Mouse (Mus musculus) stomach, embryonic 14.5 days (tissue): ENCODE data around the gene Gm5767. TPM values are rescaled to one million over a fixed set of nuclear protein-coding genes. Genes with fewer than 3 reads are reported as not detected.
A peak's percentile ranks its signal among the peaks of the same experiment; 100 is the strongest.

ENCODE experiments used
- ATAC-seq: fragments of 200-750 bp; cut with Nextera tagmentation; 2 replicates; pipeline ENCODE4 v1.8.0; 2017; ENCODE audit warnings: low read depth, moderate TSS enrichment; ENCODE audit not compliant: insufficient number of reproducible peaks, insufficient read depth, low FRiP score
- H3K27ac ChIP-seq: fragments of 300-500 bp; sonication (generic); 2 replicates; pipeline ENCODE4 v1.5.1; 2014; ENCODE audit warnings: mild to moderate bottlenecking, low read length, moderate library complexity, mixed read lengths
- H3K27me3 ChIP-seq: fragments of 300-500 bp; sonication (generic); 2 replicates; pipeline ENCODE4 v1.6.1; 2014; ENCODE audit warnings: low read length, control low read depth, mixed read lengths; ENCODE audit not compliant: control insufficient read depth, insufficient read depth
- H3K36me3 ChIP-seq: fragments of 300-500 bp; sonication (generic); 2 replicates; pipeline ENCODE4 v1.6.1; 2014; ENCODE audit warnings: mild to moderate bottlenecking, control low read depth, low read length, moderate library complexity, mixed read lengths; ENCODE audit not compliant: control insufficient read depth, insufficient read depth
- H3K4me1 ChIP-seq: fragments of 300-500 bp; sonication (generic); 2 replicates; pipeline ENCODE4 v1.6.1; 2014; ENCODE audit warnings: low read length, control low read depth, mixed read lengths; ENCODE audit not compliant: control insufficient read depth, insufficient read depth
- H3K4me2 ChIP-seq: fragments of 300-500 bp; sonication (generic); replicated peaks from 2 replicates; pipeline ENCODE4 v1.6.1; 2014; ENCODE audit warnings: low read depth, low read length, control low read depth
- H3K4me3 ChIP-seq: fragments of 300-500 bp; sonication (generic); 2 replicates; pipeline ENCODE4 v1.5.1; 2014; ENCODE audit warnings: low read depth, low read length, control low read depth
- H3K9ac ChIP-seq: fragments of 300-500 bp; sonication (generic); replicated peaks from 2 replicates; pipeline ENCODE4 v1.6.1; 2014; ENCODE audit warnings: low read depth, mild to moderate bottlenecking, control low read depth, low read length, moderate library complexity, mixed read lengths
- H3K9me3 ChIP-seq: fragments of 300-500 bp; sonication (generic); 2 replicates; pipeline ENCODE4 v1.6.1; 2016; ENCODE audit warnings: low read depth, low read length, control low read depth; ENCODE audit not compliant: control insufficient read depth
- WGBS: fragments of 180-500 bp; shearing (Covaris S2); extraction: QIAGEN DNeasy Blood & Tissue Kit; methylation state at CpG from one replicate; pipeline ENCODE4 v1.1.7; 2014; 5-methylcytosine and 5-hydroxymethylcytosine counted together
- polyA plus RNA-seq: library from polyadenylated mRNA; unstranded; fragments of >200 nt; fragmentation: Nextera tagmentation; extraction: Ambion mirVana; gene quantifications from 2 replicates; pipeline ENCODE4 v1.2.1, GENCODE M21; 2014

The Gm5767 gene
- polyA plus RNA-seq = not detected in 2 replicates

GRCm38 (mm10) chr16:8680470-8680869, at the start of gene Gm5767:
Gene Gm5767, plus strand, starts transcription at chr16:8680770.
- Histone ChIP-seq H3K4me1 (no peaks in the 10 kb centered on the region), H3K9me3 (no peaks in the 10 kb centered on the region), H3K27me3 (no peaks in the 10 kb centered on the region), H3K27ac (no peak within 1 kb of the TSS), H3K4me2 (no peak within 1 kb of the TSS), H3K9ac (no peak within 1 kb of the TSS), H3K36me3 (no peaks in the 10 kb centered on the region; the same call in 1 of the 2 replicates), H3K4me3 (no peak within 1 kb of the TSS)
- ATAC-seq = no peak
- WGBS = 76% methylated on average over 5 of the region's 5 CpGs

- WGBS = 89% methylated on average over 5 of the region's 5 CpGs
- H3K27ac ChIP-seq = no peak overlapping the region
- peaks cover 10% of the 10 kb centered on the region for H3K36me3 ChIP-seq
These were observed 49.1 kb upstream of the Gm5767 start for GRCm38 (mm10) chr16:8631428-8631827.

GRCm38 (mm10) chr16:8636867-8637216, 43.7 kb upstream of the Gm5767 start:
- Histone ChIP-seq H3K4me1 (peaks cover 12% of the 10 kb centered on the region), H3K9me3 (no peaks in the 10 kb centered on the region), H3K27me3 (no peaks in the 10 kb centered on the region), H3K27ac (peak overlapping the region; percentile 68), H3K4me3 (peak overlapping the region; percentile 85), H3K4me2 (peak overlapping the region; percentile 74), H3K9ac (peak overlapping the region; percentile 75), H3K36me3 (peaks cover 10% of the 10 kb centered on the region)
- ATAC-seq = peak; percentile 21; the same call in 1 of the 2 replicates
- WGBS = under 1% methylated on average over 13 of the region's 13 CpGs

More at GRCm38 (mm10) chr16:8631428-8631827, 49.1 kb upstream of the Gm5767 start:
- Histone ChIP-seq H3K4me3 (no peak overlapping the region), H3K9ac (no peak overlapping the region), H3K27me3 (no peaks in the 10 kb centered on the region), H3K9me3 (no peaks in the 10 kb centered on the region), H3K4me2 (no peak overlapping the region), H3K4me1 (peaks cover 4% of the 10 kb centered on the region)
- ATAC-seq = no peak

- ATAC-seq = peak; percentile 91
- Histone ChIP-seq H3K9ac (peak within 1 kb of the TSS; percentile 75), H3K9me3 (no peaks in the 10 kb centered on the region), H3K4me3 (peak within 1 kb of the TSS; percentile 85), H3K36me3 (peaks cover 7% of the 10 kb centered on the region), H3K27ac (peak within 1 kb of the TSS; percentile 68), H3K4me2 (peak within 1 kb of the TSS; percentile 74), H3K27me3 (no peaks in the 10 kb centered on the region), H3K4me1 (peaks cover 12% of the 10 kb centered on the region)
- WGBS = under 1% methylated on average over 59 of the region's 59 CpGs
These were observed 43.1 kb upstream of the Gm5767 start, which contains the start of the genes Pmm2 and Tmem186 for GRCm38 (mm10) chr16:8637217-8638051. Gene Pmm2, plus strand, starts transcription at chr16:8637674. Gene Tmem186, minus strand, starts transcription at chr16:8637712.

- Histone ChIP-seq H3K27ac (peak overlapping the region; percentile 68; the same call in 1 of the 2 replicates), H3K4me1 (peaks cover 12% of the 10 kb centered on the region), H3K9ac (peak overlapping the region; percentile 75), H3K27me3 (no peaks in the 10 kb centered on the region), H3K36me3 (peaks cover 10% of the 10 kb centered on the region), H3K4me2 (peak overlapping the region; percentile 74), H3K4me3 (peak overlapping the region; percentile 85), H3K9me3 (no peaks in the 10 kb centered on the region)
- ATAC-seq = no peak
- 32% methylated on average over 7 of the region's 7 CpGs for WGBS
These were observed 42.4 kb upstream of the Gm5767 start for GRCm38 (mm10) chr16:8638131-8638530.

- H3K4me2 ChIP-seq = no peak overlapping the region
These were observed 40.9 kb upstream of the Gm5767 start for GRCm38 (mm10) chr16:8639466-8640191.

GRCm38 (mm10) chr16:8643855-8644254, 36.7 kb upstream of the Gm5767 start:
- WGBS = 73% methylated on average over 2 of the region's 2 CpGs

More at GRCm38 (mm10) chr16:8639466-8640191, 40.9 kb upstream of the Gm5767 start:
- 76% methylated on average over 11 of the region's 11 CpGs for WGBS
- Histone ChIP-seq H3K27me3 (no peaks in the 10 kb centered on the region), H3K9ac (no peak overlapping the region), H3K36me3 (peaks cover 22% of the 10 kb centered on the region), H3K9me3 (no peaks in the 10 kb centered on the region), H3K4me3 (no peak overlapping the region), H3K27ac (no peak overlapping the region), H3K4me1 (peaks cover 12% of the 10 kb centered on the region)
- ATAC-seq = no peak

GRCm38 (mm10) chr16:8645546-8645945, 35.0 kb upstream of the Gm5767 start:
- H3K9ac ChIP-seq = no peak overlapping the region
- no peak for ATAC-seq
- no peak overlapping the region for H3K4me3 ChIP-seq
- H3K27me3 ChIP-seq = no peaks in the 10 kb centered on the region
- H3K36me3 ChIP-seq = peaks cover 53% of the 10 kb centered on the region
- no peaks in the 10 kb centered on the region for H3K9me3 ChIP-seq
- no peaks in the 10 kb centered on the region for H3K4me1 ChIP-seq
- H3K4me2 ChIP-seq = no peak overlapping the region
- no peak overlapping the region for H3K27ac ChIP-seq
- 80% methylated on average over 6 of the region's 6 CpGs for WGBS

More at GRCm38 (mm10) chr16:8643855-8644254, 36.7 kb upstream of the Gm5767 start:
- H3K36me3 ChIP-seq = peaks cover 48% of the 10 kb centered on the region
- H3K4me3 ChIP-seq = no peak overlapping the region
- no peak overlapping the region for H3K4me2 ChIP-seq
- H3K4me1 ChIP-seq = peaks cover under 1% of the 10 kb centered on the region; the same call in 1 of the 2 replicates
- H3K27ac ChIP-seq = no peak overlapping the region
- no peaks in the 10 kb centered on the region for H3K27me3 ChIP-seq
- H3K9me3 ChIP-seq = no peaks in the 10 kb centered on the region
- no peak overlapping the region for H3K9ac ChIP-seq
- ATAC-seq = peak; percentile 71; the same call in 1 of the 2 replicates
